Comparison of ENCODE assay signal across 8 mouse cellular contexts in the genomic region with DNA sequence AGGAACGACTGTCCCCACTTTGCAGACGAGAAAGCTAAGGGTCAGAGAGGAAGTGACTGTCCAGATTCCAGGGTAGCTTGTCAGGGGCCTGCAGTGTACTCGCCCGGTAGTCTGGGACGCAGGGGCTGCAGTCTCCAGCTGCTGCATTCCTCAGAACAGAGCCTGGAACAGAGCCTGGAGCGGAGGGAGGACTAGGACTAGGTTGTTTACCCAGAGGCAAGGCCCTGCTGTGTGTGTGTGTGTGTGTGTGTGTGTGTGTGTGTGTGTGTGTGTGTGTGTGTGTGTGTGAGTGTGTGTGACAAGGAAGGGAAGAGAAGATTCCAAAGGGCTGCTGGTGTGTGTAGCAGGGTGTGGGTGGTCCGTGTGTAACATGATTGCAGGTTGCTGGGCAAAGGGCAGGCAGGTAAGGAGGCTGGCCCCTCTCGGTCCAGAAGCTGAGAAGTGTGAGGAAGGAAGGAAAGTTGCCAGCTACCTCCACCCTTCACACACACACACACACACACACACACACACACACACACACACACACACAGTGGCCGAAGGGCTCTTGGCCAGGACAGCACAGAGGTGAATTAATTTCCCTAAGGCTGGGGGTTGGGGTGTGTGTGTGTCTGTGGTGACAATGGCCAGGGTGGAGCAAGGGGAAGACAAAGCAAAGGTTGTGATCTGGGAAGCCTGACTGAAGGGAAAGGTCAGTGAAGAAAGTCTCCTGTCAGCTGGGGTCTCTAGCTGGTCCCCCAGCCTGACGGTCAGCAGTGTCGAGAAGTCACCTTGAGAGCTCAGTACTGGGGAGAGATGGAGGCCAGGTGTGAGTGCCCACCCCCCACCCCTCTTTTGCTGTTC. TPM values are rescaled to one million over a fixed set of nuclear protein-coding genes. Genes with fewer than 3 reads are reported as not detected.
DNase-seq lines count a peak whose midpoint lies in the region; ATAC-seq and TF ChIP-seq lines count a peak whose summit lies in the region.

No protein-coding gene starts in this region.

- no peaks in the 10 kb centered on the region for H3K9me3 ChIP-seq in heart, embryonic 10.5 days
- no peaks in the 10 kb centered on the region for H3K9me3 ChIP-seq in kidney, embryonic 15.5 days (replicated peaks)
- H3K9me3 ChIP-seq in lung, postnatal 0 days (ENCODE audit: low read length): no peaks in the 10 kb centered on the region

- H3K4me1 ChIP-seq in cortical plate, adult 2 months (ENCODE audit: control insufficient read depth, insufficient read depth, low read length): peaks cover 12% of the 10 kb centered on the region
- peaks cover 54% of the 10 kb centered on the region for H3K4me1 ChIP-seq in heart, embryonic 10.5 days
- peaks cover 56% of the 10 kb centered on the region for H3K4me1 ChIP-seq in kidney, embryonic 15.5 days
- H3K4me1 ChIP-seq in lung, postnatal 0 days (ENCODE audit: insufficient read depth, low read depth, low read length): peaks cover 18% of the 10 kb centered on the region; the same call in 1 of the 2 replicates
- H3K4me1 ChIP-seq in testis, adult 2 months (ENCODE audit: control insufficient read depth, insufficient read depth, low read length): peaks cover 15% of the 10 kb centered on the region

- no peaks in the 10 kb centered on the region for H3K27me3 ChIP-seq in heart, embryonic 10.5 days (ENCODE audit: insufficient read depth, poor library complexity, severe bottlenecking)
- H3K27me3 ChIP-seq in kidney, embryonic 15.5 days: no peaks in the 10 kb centered on the region
- H3K27me3 ChIP-seq in lung, postnatal 0 days (replicated peaks; ENCODE audit: insufficient read depth, low read length): no peaks in the 10 kb centered on the region
- H3K27me3 ChIP-seq in testis, adult 2 months (ENCODE audit: control insufficient read depth, insufficient read depth, low read length): no peaks in the 10 kb centered on the region

- 0 out of 2 replicates have a peak, but pooled peaks have one; percentile 6 for TF ChIP-seq EP300 in lung, postnatal 0 days (IDR thresholded peaks at IDR 0.05)

- ATAC-seq in kidney, embryonic 15.5 days (replicated peaks; ENCODE audit: low FRiP score): peak; percentile 31; the same call in 1 of the 2 replicates
- ATAC-seq in lung, postnatal 0 days: peak; percentile 70

- no peak overlapping the region for H3K4me3 ChIP-seq in cortical plate, adult 2 months (ENCODE audit: insufficient read depth, low read length)
- no peak overlapping the region for H3K4me3 ChIP-seq in heart, embryonic 10.5 days
- no peak overlapping the region for H3K4me3 ChIP-seq in kidney, embryonic 15.5 days (replicated peaks)
- no peak overlapping the region for H3K4me3 ChIP-seq in lung, postnatal 0 days (ENCODE audit: low read depth, low read length)
- no peak overlapping the region for H3K4me3 ChIP-seq in testis, adult 2 months (ENCODE audit: control insufficient read depth, low read depth, low read length)

- WGBS in heart, embryonic 10.5 days: 26% methylated on average over 10 of the region's 11 CpGs
- 14% methylated on average over 11 of the region's 11 CpGs for WGBS in kidney, embryonic 15.5 days
- WGBS in lung, postnatal 0 days: 13% methylated on average over 10 of the region's 11 CpGs

- TF ChIP-seq CTCF in cortical plate, adult 2 months (IDR thresholded peaks at IDR 0.05; ENCODE audit: extremely low read depth, insufficient read depth, low read length): no peak
- TF ChIP-seq CTCF in lung, postnatal 0 days (IDR thresholded peaks at IDR 0.05): no peak
- TF ChIP-seq CTCF in testis, adult 2 months (IDR thresholded peaks at IDR 0.05; ENCODE audit: control insufficient read depth, insufficient read depth, insufficient replicate concordance, low read depth, low read length): no peak

- peak overlapping the region; percentile 21; the same call in 1 of the 2 replicates for H3K9ac ChIP-seq in kidney, embryonic 15.5 days
- no peak overlapping the region for H3K9ac ChIP-seq in lung, postnatal 0 days (replicated peaks; ENCODE audit: low read depth)

- H3K27ac ChIP-seq in cortical plate, adult 2 months (ENCODE audit: insufficient read depth, low read length): peak overlapping the region; percentile 75
- H3K27ac ChIP-seq in heart, embryonic 10.5 days: peak overlapping the region; percentile 88
- peak overlapping the region; percentile 91 for H3K27ac ChIP-seq in kidney, embryonic 15.5 days
- peak overlapping the region; percentile 86 for H3K27ac ChIP-seq in lung, postnatal 0 days (ENCODE audit: low read length)
- H3K27ac ChIP-seq in testis, adult 2 months (ENCODE audit: control insufficient read depth, insufficient read depth, low read depth, low read length): peak overlapping the region; percentile 50

- DNase-seq in adrenal gland, adult (ENCODE audit: inconsistent age in 2 of 2, low spot score in 1 of 2): peak; percentile 62 to 80
- DNase-seq in adrenal gland, postnatal 4 days (ENCODE audit: low spot score in 2 of 2): no peak
- DNase-seq in heart, embryonic 10.5 days (ENCODE audit: low spot score): no peak
- peak; percentile 86 for DNase-seq in lung, postnatal 0 days (ENCODE audit: low spot score)
- no peak for DNase-seq in layer of hippocampus, adult 18-20 months (ENCODE audit: low spot score in 2 of 2)

- 0 out of 2 replicates have a peak overlapping the region, but pooled peaks have one; percentile 57 for H3K4me2 ChIP-seq in kidney, embryonic 15.5 days
- H3K4me2 ChIP-seq in lung, postnatal 0 days (replicated peaks; ENCODE audit: low read depth, low read length): no peak overlapping the region

- H3K36me3 ChIP-seq in heart, embryonic 10.5 days: peaks cover 15% of the 10 kb centered on the region
- peaks cover 18% of the 10 kb centered on the region for H3K36me3 ChIP-seq in kidney, embryonic 15.5 days
- no peaks in the 10 kb centered on the region; the same call in 1 of the 2 replicates for H3K36me3 ChIP-seq in lung, postnatal 0 days (ENCODE audit: insufficient read depth, low read length)
- H3K36me3 ChIP-seq in testis, adult 2 months (ENCODE audit: control insufficient read depth, insufficient read depth, low read length): no peaks in the 10 kb centered on the region

- no peak for TF ChIP-seq POLR2A in cortical plate, adult 2 months (IDR thresholded peaks at IDR 0.05; ENCODE audit: extremely low read depth, insufficient read depth, low read length)
- TF ChIP-seq POLR2A in testis, adult 2 months (IDR thresholded peaks at IDR 0.05; ENCODE audit: control insufficient read depth, low read depth, low read length): no peak

RNA-seq across cellular contexts. Expression of a gene that starts 9.1 kb away (rescaled TPM):
- total RNA-seq in adrenal gland, postnatal 4 days (2021): 10 to 100 TPM; 10.4 to 11.8 TPM
- 10.7 and 11.9 TPM in 2 replicates for polyA plus RNA-seq in cortical plate, adult 2 months (2012; rRNA removed)
- polyA plus RNA-seq in heart, embryonic 10.5 days (2016; fragmentation: Nextera tagmentation; extraction: Ambion mirVana): 6.5 and 7.9 TPM in 2 replicates
- polyA plus RNA-seq in kidney, embryonic 15.5 days (2015; fragmentation: Nextera tagmentation; extraction: Ambion mirVana): 9.2 and 10.7 TPM in 2 replicates
- polyA plus RNA-seq in lung, postnatal 0 days (2015; fragmentation: Nextera tagmentation; extraction: Ambion mirVana): 6.2 and 7.1 TPM in 2 replicates
- polyA plus RNA-seq in testis, adult 2 months (2012; rRNA removed): 38.8 and 53.8 TPM in 2 replicates
- total RNA-seq in layer of hippocampus, adult 18-20 months (2021): 10 to 100 TPM; 11.2 to 12.5 TPM

RNA-seq across cellular contexts. Expression of a gene that starts 25.3 kb away (rescaled TPM):
- 10 to 100 TPM; 50.6 to 53.4 TPM for total RNA-seq in adrenal gland, postnatal 4 days (2021)
- polyA plus RNA-seq in cortical plate, adult 2 months (2012; rRNA removed): 22.6 and 22.9 TPM in 2 replicates
- polyA plus RNA-seq in heart, embryonic 10.5 days (2016; fragmentation: Nextera tagmentation; extraction: Ambion mirVana): 1.8 and 2.8 TPM in 2 replicates
- 5.0 and 5.5 TPM in 2 replicates for polyA plus RNA-seq in kidney, embryonic 15.5 days (2015; fragmentation: Nextera tagmentation; extraction: Ambion mirVana)
- polyA plus RNA-seq in lung, postnatal 0 days (2015; fragmentation: Nextera tagmentation; extraction: Ambion mirVana): 6.5 TPM in 2 replicates
- 5.8 and 6.1 TPM in 2 replicates for polyA plus RNA-seq in testis, adult 2 months (2012; rRNA removed)
- total RNA-seq in layer of hippocampus, adult 18-20 months (2021): 10 to 100 TPM; 53.7 to 57.3 TPM

RNA-seq across cellular contexts. Expression of a gene that starts 29.6 kb away (rescaled TPM):
- 10 to 100 TPM; 13.4 to 14.2 TPM for total RNA-seq in adrenal gland, postnatal 4 days (2021)
- 125 and 133 TPM in 2 replicates for polyA plus RNA-seq in cortical plate, adult 2 months (2012; rRNA removed)
- 0.92 and 1.2 TPM in 2 replicates for polyA plus RNA-seq in heart, embryonic 10.5 days (2016; fragmentation: Nextera tagmentation; extraction: Ambion mirVana)
- polyA plus RNA-seq in kidney, embryonic 15.5 days (2015; fragmentation: Nextera tagmentation; extraction: Ambion mirVana): 2.2 and 3.8 TPM in 2 replicates
- 4.1 and 4.9 TPM in 2 replicates for polyA plus RNA-seq in lung, postnatal 0 days (2015; fragmentation: Nextera tagmentation; extraction: Ambion mirVana)
- 18.4 and 21.6 TPM in 2 replicates for polyA plus RNA-seq in testis, adult 2 months (2012; rRNA removed)
- total RNA-seq in layer of hippocampus, adult 18-20 months (2021): 100 to 1,000 TPM; 132 to 148 TPM

RNA-seq across cellular contexts. Expression of a gene that starts 39.8 kb away (rescaled TPM):
- total RNA-seq in adrenal gland, postnatal 4 days (2021): 10 to 100 TPM; 58.4 to 64.4 TPM
- polyA plus RNA-seq in cortical plate, adult 2 months (2012; rRNA removed): 40.7 and 46.3 TPM in 2 replicates
- polyA plus RNA-seq in heart, embryonic 10.5 days (2016; fragmentation: Nextera tagmentation; extraction: Ambion mirVana): 9.8 and 10.2 TPM in 2 replicates
- polyA plus RNA-seq in kidney, embryonic 15.5 days (2015; fragmentation: Nextera tagmentation; extraction: Ambion mirVana): 19.4 and 25.3 TPM in 2 replicates
- polyA plus RNA-seq in lung, postnatal 0 days (2015; fragmentation: Nextera tagmentation; extraction: Ambion mirVana): 28.8 and 34.5 TPM in 2 replicates
- polyA plus RNA-seq in testis, adult 2 months (2012; rRNA removed): 5.7 and 7.2 TPM in 2 replicates
- 10 to 100 TPM; 75.1 to 90.2 TPM for total RNA-seq in layer of hippocampus, adult 18-20 months (2021)

RNA-seq across cellular contexts. Expression of a gene that starts 39.9 kb away (rescaled TPM):
- 1 to 10 TPM; 8.7 to 8.9 TPM for total RNA-seq in adrenal gland, postnatal 4 days (2021)
- 17.1 and 21.1 TPM in 2 replicates for polyA plus RNA-seq in cortical plate, adult 2 months (2012; rRNA removed)
- polyA plus RNA-seq in heart, embryonic 10.5 days (2016; fragmentation: Nextera tagmentation; extraction: Ambion mirVana): 3.6 and 4.8 TPM in 2 replicates
- polyA plus RNA-seq in kidney, embryonic 15.5 days (2015; fragmentation: Nextera tagmentation; extraction: Ambion mirVana): 6.2 and 6.4 TPM in 2 replicates
- polyA plus RNA-seq in lung, postnatal 0 days (2015; fragmentation: Nextera tagmentation; extraction: Ambion mirVana): 3.7 and 3.8 TPM in 2 replicates
- polyA plus RNA-seq in testis, adult 2 months (2012; rRNA removed): 4.9 and 5.5 TPM in 2 replicates
- 10 to 100 TPM; 11.0 TPM for total RNA-seq in layer of hippocampus, adult 18-20 months (2021)

Comparison
In these comparisons a context has a peak if more than half of its experiments do, and no peak if none do; other contexts are left out.
1. DNase-seq: peak in adrenal gland, adult (2 of 2) and lung, postnatal 0 days (single experiment); none in adrenal gland, postnatal 4 days (0 of 2), heart, embryonic 10.5 days (single experiment) and layer of hippocampus, adult 18-20 months (0 of 2).
2. Peak in every context shown above with its lines, with median percentiles within 50 percentile points of each other: H3K27ac ChIP-seq.